Mouse (Mus musculus) midbrain, postnatal 0 days (tissue): ENCODE data around the gene Ntn1. TPM values are rescaled to one million over a fixed set of nuclear protein-coding genes. Genes with fewer than 3 reads are reported as not detected.

Experiments
- ATAC-seq: fragments of 200-750 bp; cut with Nextera tagmentation; 2 replicates; pipeline ENCODE4 v1.8.0; 2017; ENCODE audit warnings: moderate number of reproducible peaks, mild to moderate bottlenecking, moderate TSS enrichment, moderate library complexity; ENCODE audit not compliant: low FRiP score
- DNase-seq: peaks from one replicate; pipeline ENCODE4 v3.0.0-alpha.2; 2015; ENCODE audit warnings: low spot score
- H3K27ac ChIP-seq: fragments of 300-500 bp; sonication (generic); 2 replicates; pipeline ENCODE4 v1.5.1; 2014; ENCODE audit warnings: low read depth, mild to moderate bottlenecking, low read length, mixed read lengths
- H3K27me3 ChIP-seq: fragments of 300-500 bp; sonication (generic); 2 replicates; pipeline ENCODE4 v1.6.1; 2014; ENCODE audit warnings: low read length, control low read depth, mixed read lengths; ENCODE audit not compliant: insufficient read depth
- H3K36me3 ChIP-seq: fragments of 300-500 bp; sonication (generic); 2 replicates; pipeline ENCODE4 v1.6.1; 2014; ENCODE audit warnings: low read length, control low read depth, mixed read lengths; ENCODE audit not compliant: insufficient read depth
- H3K4me1 ChIP-seq: fragments of 300-500 bp; sonication (generic); 2 replicates; pipeline ENCODE4 v1.6.1; 2014; ENCODE audit warnings: mild to moderate bottlenecking, control low read depth, antibody characterized with exemption, low read length, mixed read lengths; ENCODE audit not compliant: insufficient read depth
- H3K4me2 ChIP-seq: fragments of 300-500 bp; sonication (generic); 2 replicates; pipeline ENCODE4 v1.6.1; 2014; ENCODE audit warnings: low read depth, mild to moderate bottlenecking, low read length, mixed read lengths; ENCODE audit not compliant: poor library complexity, severe bottlenecking
- H3K4me3 ChIP-seq: fragments of 300-500 bp; sonication (generic); 2 replicates; pipeline ENCODE4 v1.5.1; 2014; ENCODE audit warnings: low read depth, mild to moderate bottlenecking, low read length, moderate library complexity
- H3K9ac ChIP-seq: fragments of 300-500 bp; sonication (generic); replicated peaks from 2 replicates; pipeline ENCODE4 v1.6.1; 2014; ENCODE audit warnings: mild to moderate bottlenecking, low read length, moderate library complexity, mixed read lengths; ENCODE audit not compliant: poor library complexity, severe bottlenecking
- H3K9me3 ChIP-seq: fragments of 300-500 bp; sonication (generic); 2 replicates; pipeline ENCODE4 v1.6.1; 2016; ENCODE audit warnings: low read length, control low read depth
- CTCF ChIP-seq: IDR thresholded peaks from 2 replicates; pipeline ENCODE4 v1.5.1; 2016; ENCODE audit warnings: antibody characterized with exemption, mild to moderate bottlenecking
- WGBS: fragments of 180-500 bp; shearing (Covaris S2); extraction: QIAGEN DNeasy Blood & Tissue Kit; methylation state at CpG from one replicate; pipeline ENCODE4 v1.1.7; 2014; 5-methylcytosine and 5-hydroxymethylcytosine counted together
- polyA plus RNA-seq: library from polyadenylated mRNA; unstranded; fragments of >200 nt; fragmentation: Nextera tagmentation; extraction: Ambion mirVana; gene quantifications from 2 replicates; pipeline ENCODE4 v1.2.1, GENCODE M21; 2015
- total RNA-seq: library from RNA; depleted of rRNA; stranded (reverse); fragments of >200 nt; gene quantifications from 2 replicates; pipeline ENCODE4 v1.2.3, GENCODE M21; 2014

The Ntn1 gene
- total and polyA plus RNA-seq, 2 experiments from 2014 or later, result 9.6 to 66.4 TPM

DNA sequence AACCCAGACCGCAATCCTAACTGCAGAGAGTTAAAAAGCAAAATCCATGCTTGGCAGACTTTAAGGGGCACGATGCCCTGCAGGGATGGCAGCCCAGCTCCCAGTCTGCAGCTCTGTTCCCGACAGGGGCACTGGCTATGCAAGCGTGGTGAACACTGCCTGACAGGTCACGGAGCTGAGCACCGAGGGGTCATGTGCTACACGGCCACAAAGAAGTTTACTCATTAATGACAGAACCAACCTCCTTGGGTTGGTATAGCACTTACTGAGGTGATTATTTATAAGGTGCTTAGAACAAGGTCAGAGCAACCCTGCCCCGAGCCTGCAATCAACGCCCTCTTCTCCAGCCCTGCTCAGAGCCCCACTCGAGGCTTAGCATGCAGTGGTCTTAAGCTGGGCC lies 27.5 kb downstream of the Ntn1 start:
- 61% methylated on average over 10 of the region's 10 CpGs for WGBS
- ATAC-seq (no peak), DNase-seq (no peak)
- H3K27me3 ChIP-seq, result peaks cover 16% of the 10 kb centered on the region
- H3K4me3 ChIP-seq, result no peak overlapping the region
- H3K9me3 ChIP-seq, result no peaks in the 10 kb centered on the region
- 0 out of 2 replicates have a peak, but pooled peaks cover 4% of the 10 kb centered on the region for H3K4me1 ChIP-seq
- TF ChIP-seq CTCF, result no peak
- H3K27ac ChIP-seq, result no peak overlapping the region
- no peak overlapping the region for H3K4me2 ChIP-seq
- H3K9ac ChIP-seq, result no peak overlapping the region
- no peaks in the 10 kb centered on the region for H3K36me3 ChIP-seq

DNA sequence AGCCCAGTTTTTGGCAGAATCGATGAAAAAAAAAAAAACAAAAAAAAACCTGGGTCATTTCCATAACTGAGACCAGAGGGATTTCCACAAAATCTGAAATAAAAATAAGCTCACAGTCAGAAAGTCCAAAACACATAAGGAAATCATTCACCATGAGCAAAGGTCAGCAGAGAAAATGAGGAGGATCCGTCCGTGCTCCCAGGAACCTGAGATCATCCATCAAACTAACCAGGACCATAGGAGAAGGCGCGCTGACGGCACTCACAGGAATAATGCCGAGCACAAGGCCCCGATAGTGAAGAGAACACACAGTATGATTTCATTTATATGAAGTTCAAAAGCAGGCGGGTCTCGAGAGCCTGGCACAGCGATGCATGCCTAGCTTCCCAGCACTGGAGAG lies 29.0 kb downstream of the Ntn1 start:
- 83% methylated on average over 11 of the region's 11 CpGs for WGBS
- TF ChIP-seq CTCF, result no peak
- DNase-seq (no peak), ATAC-seq (no peak)
- H3K4me3 ChIP-seq, result no peak overlapping the region
- no peak overlapping the region for H3K9ac ChIP-seq
- no peak overlapping the region for H3K27ac ChIP-seq
- peaks cover 11% of the 10 kb centered on the region; the same call in 1 of the 2 replicates for H3K27me3 ChIP-seq
- no peaks in the 10 kb centered on the region for H3K36me3 ChIP-seq
- H3K4me2 ChIP-seq, result no peak overlapping the region
- H3K4me1 ChIP-seq, result 0 out of 2 replicates have a peak, but pooled peaks cover 4% of the 10 kb centered on the region
- no peaks in the 10 kb centered on the region for H3K9me3 ChIP-seq

DNA sequence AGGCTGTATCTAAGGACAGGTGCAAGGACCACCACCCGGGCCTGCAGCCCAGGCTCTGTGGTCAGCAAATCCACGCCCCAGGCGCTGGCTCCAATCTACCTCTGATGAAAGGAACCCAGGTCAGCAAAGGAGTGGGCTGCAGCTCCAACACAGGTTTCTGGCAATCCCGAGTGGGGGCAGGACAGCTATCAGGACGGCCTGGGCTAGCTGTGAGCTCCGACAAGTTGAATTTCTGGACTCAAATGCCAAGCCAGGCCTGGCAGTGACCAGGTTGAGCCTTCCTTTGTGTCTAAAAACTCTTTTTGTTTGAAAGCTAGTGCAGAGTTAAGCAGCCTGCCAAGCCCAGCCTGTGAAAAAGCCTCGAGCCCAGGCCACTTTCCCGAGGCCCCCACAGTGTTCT lies 43.7 kb downstream of the Ntn1 start:
- Histone ChIP-seq H3K27ac (no peak overlapping the region), H3K4me2 (no peak overlapping the region), H3K27me3 (no peaks in the 10 kb centered on the region), H3K4me3 (no peak overlapping the region), H3K36me3 (no peaks in the 10 kb centered on the region), H3K4me1 (no peaks in the 10 kb centered on the region), H3K9ac (no peak overlapping the region), H3K9me3 (no peaks in the 10 kb centered on the region)
- 64% methylated on average over 8 of the region's 8 CpGs for WGBS
- TF ChIP-seq CTCF, result no peak
- DNase-seq (peak; percentile 34), ATAC-seq (no peak)

DNA sequence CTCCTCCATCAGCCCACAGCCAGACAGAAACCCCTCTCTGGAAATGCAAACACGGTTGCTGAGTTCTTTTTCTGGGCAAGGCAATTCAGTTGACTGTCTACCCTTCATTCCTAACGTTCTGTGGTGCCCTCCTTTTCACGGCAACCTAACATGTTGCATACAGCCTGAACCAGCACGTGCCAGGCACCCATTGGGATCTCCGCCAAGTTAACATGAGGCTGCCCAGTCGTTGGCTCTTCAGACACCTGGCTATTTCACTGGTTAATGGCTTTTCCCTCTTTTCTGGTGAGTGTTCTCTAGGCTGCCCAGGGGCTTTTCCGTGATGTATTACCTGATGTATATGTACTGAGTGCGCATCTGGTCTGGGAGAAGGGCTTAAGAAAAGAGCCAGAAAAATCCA lies 45.1 kb downstream of the Ntn1 start:
- H3K4me1 ChIP-seq, result no peaks in the 10 kb centered on the region
- no peaks in the 10 kb centered on the region for H3K27me3 ChIP-seq
- H3K9me3 ChIP-seq, result no peaks in the 10 kb centered on the region
- no peak overlapping the region for H3K4me2 ChIP-seq
- no peaks in the 10 kb centered on the region for H3K36me3 ChIP-seq
- ATAC-seq (no peak), DNase-seq (peak; percentile 42)
- no peak overlapping the region for H3K27ac ChIP-seq
- no peak for TF ChIP-seq CTCF
- H3K4me3 ChIP-seq, result no peak overlapping the region
- H3K9ac ChIP-seq, result no peak overlapping the region
- WGBS, result 72% methylated on average over 8 of the region's 8 CpGs

DNA sequence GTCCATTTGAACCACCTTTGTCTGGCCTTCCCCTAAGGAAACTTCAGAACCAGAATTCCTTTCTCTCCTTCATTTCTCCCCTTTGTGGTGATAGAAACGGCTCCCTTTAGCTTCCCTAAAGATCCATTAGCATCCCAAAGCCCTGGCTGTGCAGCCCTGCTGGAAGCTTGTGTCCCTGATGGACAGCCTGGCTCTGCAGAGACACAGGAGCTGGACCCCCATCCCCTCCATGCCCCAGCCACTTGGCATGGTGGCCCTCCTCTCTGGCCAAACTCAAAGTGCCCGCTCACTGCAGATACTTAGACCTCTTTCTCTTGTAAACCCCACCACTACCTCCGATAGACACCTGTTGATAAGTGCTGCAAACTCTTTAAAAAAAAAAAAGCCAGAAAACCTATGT lies 45.8 kb downstream of the Ntn1 start:
- WGBS, result 64% methylated on average over 3 of the region's 3 CpGs
- Histone ChIP-seq H3K27ac (no peak overlapping the region), H3K9me3 (no peaks in the 10 kb centered on the region), H3K9ac (no peak overlapping the region), H3K36me3 (no peaks in the 10 kb centered on the region), H3K4me1 (no peaks in the 10 kb centered on the region), H3K27me3 (no peaks in the 10 kb centered on the region), H3K4me3 (no peak overlapping the region), H3K4me2 (no peak overlapping the region)
- ATAC-seq (no peak), DNase-seq (no peak)
- TF ChIP-seq CTCF, result no peak

DNA sequence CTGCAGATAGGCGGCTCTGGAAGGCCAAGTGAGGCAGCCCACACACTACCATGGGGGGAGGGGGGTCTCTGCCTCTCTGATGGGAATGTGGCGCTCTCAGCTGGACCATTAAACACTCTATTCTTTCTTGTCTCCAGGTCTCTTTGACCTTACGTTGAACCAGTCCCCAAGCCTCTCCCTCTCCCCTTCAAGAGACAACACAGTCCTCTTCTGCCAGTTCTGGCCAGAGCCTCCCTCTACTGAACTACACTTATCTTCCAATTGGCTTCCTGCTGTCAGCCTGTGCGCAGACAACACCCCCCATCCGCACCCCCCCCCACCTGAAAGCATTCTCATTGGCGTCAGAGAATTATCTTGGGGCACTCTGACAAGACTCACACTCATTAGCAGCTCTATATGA lies 48.4 kb downstream of the Ntn1 start:
- Histone ChIP-seq H3K4me2 (no peak overlapping the region), H3K27ac (no peak overlapping the region), H3K36me3 (no peaks in the 10 kb centered on the region), H3K4me1 (no peaks in the 10 kb centered on the region), H3K9me3 (no peaks in the 10 kb centered on the region), H3K4me3 (no peak overlapping the region), H3K27me3 (no peaks in the 10 kb centered on the region), H3K9ac (no peak overlapping the region)
- TF ChIP-seq CTCF, result no peak
- 80% methylated on average over 6 of the region's 6 CpGs for WGBS
- DNase-seq (no peak), ATAC-seq (no peak)
